Mouse (Mus musculus): ENCODE data around the gene Aqr. TPM values are rescaled to one million over a fixed set of nuclear protein-coding genes. Genes with fewer than 3 reads are reported as not detected.

Gene Aqr
- polyA plus RNA-seq, 1 experiment, result 15.2 TPM

DNA sequence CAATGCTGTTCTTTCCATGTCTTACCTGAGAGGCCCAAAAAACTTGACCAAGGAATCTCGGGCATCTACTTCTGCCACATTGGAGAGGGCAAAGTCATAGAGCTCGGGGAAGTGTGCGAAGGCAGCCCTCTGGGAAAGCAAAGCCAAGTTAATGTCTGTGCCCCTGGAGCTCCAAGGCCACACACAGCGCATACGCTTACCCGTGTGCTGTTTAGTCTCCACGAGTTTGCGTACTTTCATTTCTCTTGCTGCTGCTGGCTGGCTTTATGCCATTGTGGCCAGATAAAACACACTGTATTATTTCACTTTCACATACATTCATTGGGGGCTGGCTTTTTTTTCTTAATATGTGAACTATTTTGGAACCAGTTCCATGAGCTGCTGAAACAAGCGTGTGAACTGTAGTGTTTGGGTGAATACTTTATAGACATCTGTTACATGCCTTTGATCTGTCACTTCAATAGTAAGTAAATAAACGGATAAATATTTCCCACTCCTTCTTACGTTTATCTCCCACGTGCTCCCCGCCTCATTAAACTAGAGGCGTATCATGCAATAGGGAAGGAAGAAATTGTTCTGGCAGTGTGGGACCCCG is 39.9 kb downstream of the Aqr start:
- no peaks in the 10 kb centered on the region for H3K27me3 ChIP-seq (ENCODE audit: control insufficient read depth, insufficient read depth, insufficient read length)
- TF ChIP-seq USF1 (IDR thresholded peaks at IDR 0.05; ENCODE audit: low read depth), result no peak
- H3K36me3 ChIP-seq (ENCODE audit: control insufficient read depth, insufficient read depth), result peaks cover 82% of the 10 kb centered on the region

GRCm38 (mm10) chr2:114145315-114145801 is 41.5 kb downstream of the Aqr start:
- H3K4me3 ChIP-seq (ENCODE audit: insufficient read depth, poor library complexity, severe bottlenecking), result no peak overlapping the region
- no peak overlapping the region for H3ac ChIP-seq (ENCODE audit: control insufficient read depth, insufficient read length, low read depth)
- H3K79me3 ChIP-seq (ENCODE audit: low read depth), result no peaks in the 10 kb centered on the region
- H3K79me2 ChIP-seq (ENCODE audit: control insufficient read depth, insufficient read depth), result no peaks in the 10 kb centered on the region
- H3K27me3 ChIP-seq (ENCODE audit: control insufficient read depth, insufficient read depth, insufficient read length), result no peaks in the 10 kb centered on the region
- TF ChIP-seq MAX (IDR thresholded peaks at IDR 0.05), result no peak
- no peak for TF ChIP-seq MYOD1 (IDR thresholded peaks at IDR 0.05; ENCODE audit: control insufficient read depth, insufficient read length, low read depth)
- TF ChIP-seq CTCF (IDR thresholded peaks at IDR 0.05; ENCODE audit: control insufficient read depth, insufficient read depth, insufficient read length), result no peak
- no peak for TF ChIP-seq CEBPB (IDR thresholded peaks at IDR 0.05; ENCODE audit: low read depth)
- TF ChIP-seq USF1 (IDR thresholded peaks at IDR 0.05; ENCODE audit: low read depth), result no peak
- no peak for TF ChIP-seq FOSL1 (IDR thresholded peaks at IDR 0.05; ENCODE audit: insufficient read depth, low read length, poor library complexity, severe bottlenecking)
- TF ChIP-seq MYOG (IDR thresholded peaks at IDR 0.05; ENCODE audit: control insufficient read depth, extremely low read depth, insufficient read length), result no peak
- H3K36me3 ChIP-seq (ENCODE audit: control insufficient read depth, insufficient read depth), result peaks cover 84% of the 10 kb centered on the region

More for the DNA sequence above, 39.9 kb downstream of the Aqr start:
- Histone ChIP-seq H3ac (ENCODE audit: control insufficient read depth, insufficient read length, low read depth) (no peak overlapping the region), H3K4me3 (ENCODE audit: insufficient read depth, poor library complexity, severe bottlenecking) (no peak overlapping the region), H3K79me2 (ENCODE audit: control insufficient read depth, insufficient read depth) (no peaks in the 10 kb centered on the region), H3K79me3 (ENCODE audit: low read depth) (no peaks in the 10 kb centered on the region)

DNA sequence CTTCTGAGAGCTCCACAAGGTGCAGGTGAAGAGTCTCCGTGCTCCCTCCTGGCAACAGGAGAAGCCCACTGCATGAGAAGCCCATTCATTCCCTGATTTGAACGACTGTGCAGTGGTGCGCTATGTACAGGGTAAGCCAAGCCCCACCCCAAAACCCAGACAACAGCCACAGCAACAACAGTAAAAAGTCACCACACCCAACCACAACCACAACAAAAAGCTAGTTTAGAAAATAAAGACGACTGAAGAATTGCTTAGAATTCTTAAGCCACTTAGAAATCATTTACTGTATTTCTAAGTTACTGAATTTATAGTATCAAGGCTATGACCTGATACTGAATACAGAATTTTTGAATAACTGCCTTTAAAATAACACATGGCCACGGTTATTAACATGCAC is 41.9 kb downstream of the Aqr start:
- Histone ChIP-seq H3K79me2 (ENCODE audit: control insufficient read depth, insufficient read depth) (no peaks in the 10 kb centered on the region), H3K36me3 (ENCODE audit: control insufficient read depth, insufficient read depth) (peaks cover 84% of the 10 kb centered on the region), H3K4me3 (ENCODE audit: insufficient read depth, poor library complexity, severe bottlenecking) (no peak overlapping the region), H3ac (ENCODE audit: control insufficient read depth, insufficient read length, low read depth) (no peak overlapping the region), H3K79me3 (ENCODE audit: low read depth) (no peaks in the 10 kb centered on the region), H3K27me3 (ENCODE audit: control insufficient read depth, insufficient read depth, insufficient read length) (no peaks in the 10 kb centered on the region)
- TF ChIP-seq FOSL1 (IDR thresholded peaks at IDR 0.05; ENCODE audit: insufficient read depth, low read length, poor library complexity, severe bottlenecking) (no peak), CTCF (IDR thresholded peaks at IDR 0.05; ENCODE audit: control insufficient read depth, insufficient read depth, insufficient read length) (no peak), USF1 (IDR thresholded peaks at IDR 0.05; ENCODE audit: low read depth) (no peak), MAX (IDR thresholded peaks at IDR 0.05) (no peak), MYOD1 (IDR thresholded peaks at IDR 0.05; ENCODE audit: control insufficient read depth, insufficient read length, low read depth) (no peak), CEBPB (IDR thresholded peaks at IDR 0.05; ENCODE audit: low read depth) (no peak), MYOG (IDR thresholded peaks at IDR 0.05; ENCODE audit: control insufficient read depth, extremely low read depth, insufficient read length) (no peak)

DNA sequence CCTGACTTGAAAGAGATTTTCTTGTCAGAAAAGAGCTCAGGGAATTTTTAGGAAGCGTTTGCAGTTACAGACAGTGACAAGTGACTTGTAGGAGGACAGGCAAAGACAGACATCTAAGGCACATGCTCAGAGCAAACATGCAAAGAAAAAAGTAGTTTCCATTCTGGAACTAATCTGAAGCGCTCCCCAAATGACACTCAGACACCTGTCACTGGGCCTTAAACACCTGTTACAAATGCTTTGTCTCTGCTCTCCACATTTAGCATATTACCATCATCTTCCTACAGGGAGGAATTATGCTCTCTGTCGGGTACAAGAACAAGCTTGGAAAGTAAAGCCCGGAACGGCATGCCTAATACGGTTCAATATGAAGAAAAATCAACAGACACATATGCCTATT is 43.0 kb downstream of the Aqr start:
- no peaks in the 10 kb centered on the region for H3K79me3 ChIP-seq (ENCODE audit: low read depth)
- no peaks in the 10 kb centered on the region for H3K27me3 ChIP-seq (ENCODE audit: control insufficient read depth, insufficient read depth, insufficient read length)
- peaks cover 86% of the 10 kb centered on the region for H3K36me3 ChIP-seq (ENCODE audit: control insufficient read depth, insufficient read depth)
- no peak overlapping the region for H3K4me3 ChIP-seq (ENCODE audit: insufficient read depth, poor library complexity, severe bottlenecking)
- H3ac ChIP-seq (ENCODE audit: control insufficient read depth, insufficient read length, low read depth), result no peak overlapping the region
- H3K79me2 ChIP-seq (ENCODE audit: control insufficient read depth, insufficient read depth), result no peaks in the 10 kb centered on the region
- TF ChIP-seq MAX (IDR thresholded peaks at IDR 0.05) (no peak), USF1 (IDR thresholded peaks at IDR 0.05; ENCODE audit: low read depth) (no peak), FOSL1 (IDR thresholded peaks at IDR 0.05; ENCODE audit: insufficient read depth, low read length, poor library complexity, severe bottlenecking) (no peak), MYOD1 (IDR thresholded peaks at IDR 0.05; ENCODE audit: control insufficient read depth, insufficient read length, low read depth) (no peak), CEBPB (IDR thresholded peaks at IDR 0.05; ENCODE audit: low read depth) (no peak), MYOG (IDR thresholded peaks at IDR 0.05; ENCODE audit: control insufficient read depth, extremely low read depth, insufficient read length) (no peak), CTCF (IDR thresholded peaks at IDR 0.05; ENCODE audit: control insufficient read depth, insufficient read depth, insufficient read length) (no peak)

GRCm38 (mm10) chr2:114136755-114137154 is 50.1 kb downstream of the Aqr start:
- TF ChIP-seq MYOD1 (IDR thresholded peaks at IDR 0.05; ENCODE audit: control insufficient read depth, insufficient read length, low read depth) (peak; percentile 60), MYOG (IDR thresholded peaks at IDR 0.05; ENCODE audit: control insufficient read depth, extremely low read depth, insufficient read length) (no peak)

DNA sequence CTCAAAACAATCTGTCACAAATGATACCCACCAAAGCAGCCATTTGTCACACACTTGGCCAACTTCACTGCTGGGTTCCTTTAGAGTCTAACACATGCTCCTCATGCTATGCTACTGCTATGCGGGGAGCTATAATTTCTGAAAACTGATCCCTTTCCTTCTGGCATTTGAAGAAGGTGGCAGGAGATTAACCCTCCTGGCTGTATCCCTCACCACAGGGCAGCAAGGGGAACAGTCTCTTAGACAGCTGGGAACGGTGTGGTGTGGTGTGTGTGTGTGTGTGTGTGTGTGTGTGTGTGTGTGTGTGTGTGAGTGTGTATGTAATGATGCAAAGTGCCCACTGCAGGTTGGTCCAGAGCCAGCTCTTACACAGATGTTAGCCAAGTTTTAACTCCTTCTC is 51.0 kb downstream of the Aqr start:
- Histone ChIP-seq H3K36me3 (ENCODE audit: control insufficient read depth, insufficient read depth) (peaks cover 76% of the 10 kb centered on the region), H3K79me2 (ENCODE audit: control insufficient read depth, insufficient read depth) (no peaks in the 10 kb centered on the region), H3K79me3 (ENCODE audit: low read depth) (no peaks in the 10 kb centered on the region), H3ac (ENCODE audit: control insufficient read depth, insufficient read length, low read depth) (no peak overlapping the region), H3K4me3 (ENCODE audit: insufficient read depth, poor library complexity, severe bottlenecking) (no peak overlapping the region), H3K27me3 (ENCODE audit: control insufficient read depth, insufficient read depth, insufficient read length) (no peaks in the 10 kb centered on the region)
- TF ChIP-seq CTCF (IDR thresholded peaks at IDR 0.05; ENCODE audit: control insufficient read depth, insufficient read depth, insufficient read length), result no peak

More at GRCm38 (mm10) chr2:114136755-114137154, 50.1 kb downstream of the Aqr start:
- H3K79me2 ChIP-seq (ENCODE audit: control insufficient read depth, insufficient read depth), result no peaks in the 10 kb centered on the region
- no peaks in the 10 kb centered on the region for H3K27me3 ChIP-seq (ENCODE audit: control insufficient read depth, insufficient read depth, insufficient read length)
- peaks cover 77% of the 10 kb centered on the region for H3K36me3 ChIP-seq (ENCODE audit: control insufficient read depth, insufficient read depth)
- H3K79me3 ChIP-seq (ENCODE audit: low read depth), result no peaks in the 10 kb centered on the region
- H3K4me3 ChIP-seq (ENCODE audit: insufficient read depth, poor library complexity, severe bottlenecking), result no peak overlapping the region
- H3ac ChIP-seq (ENCODE audit: control insufficient read depth, insufficient read length, low read depth), result no peak overlapping the region

Measured in C2C12 (cell line).